Mouse (Mus musculus): Measurements from ENCODE around the gene Gstt4. TPM values are rescaled to one million over a fixed set of nuclear protein-coding genes. Genes with fewer than 3 reads are reported as not detected.
A peak's percentile ranks its signal among the peaks of the same experiment; 100 is the strongest.

Gstt4 gene
- polyA plus RNA-seq, 1 experiment from 2014 or later = not detected

- peak overlapping the region; percentile 74 for H3K9ac ChIP-seq (replicated peaks)
- peaks cover 53% of the 10 kb centered on the region for H3K4me1 ChIP-seq (ENCODE audit: insufficient read depth)
- H3K27ac ChIP-seq (ENCODE audit: low read depth) = peak overlapping the region; percentile 95
- WGBS (ENCODE audit: insufficient replicate concordance) = 7% methylated on average over 21 of the region's 21 CpGs
- DNase-seq (peak; percentile 45), ATAC-seq (no peak)
- peak overlapping the region; percentile 58 for H3K4me3 ChIP-seq (ENCODE audit: low read depth, low read length)
- H3K4me2 ChIP-seq (ENCODE audit: low read depth, low read length) = peak overlapping the region; percentile 89
- no peaks in the 10 kb centered on the region for H3K9me3 ChIP-seq (ENCODE audit: low read length)
- H3K36me3 ChIP-seq (replicated peaks; ENCODE audit: insufficient read depth, low read length) = no peaks in the 10 kb centered on the region
- TF ChIP-seq CTCF (IDR thresholded peaks at IDR 0.05; ENCODE audit: low read depth) = no peak
- no peak for TF ChIP-seq EP300 (IDR thresholded peaks at IDR 0.05; ENCODE audit: low read depth)
- H3K27me3 ChIP-seq (ENCODE audit: insufficient read depth, low read length) = no peaks in the 10 kb centered on the region
Measured at GRCm38 (mm10) chr10:75833456-75834080, 11.2 kb upstream of the Gstt4 start.

GRCm38 (mm10) chr10:75832272-75832895, 10.0 kb upstream of the Gstt4 start:
- Histone ChIP-seq H3K9me3 (ENCODE audit: low read length) (no peaks in the 10 kb centered on the region), H3K4me3 (ENCODE audit: low read depth, low read length) (no peak overlapping the region; the same call in 1 of the 2 replicates), H3K9ac (replicated peaks) (no peak overlapping the region), H3K27ac (ENCODE audit: low read depth) (no peak overlapping the region), H3K4me2 (ENCODE audit: low read depth, low read length) (peak overlapping the region; percentile 89), H3K4me1 (ENCODE audit: insufficient read depth) (peaks cover 49% of the 10 kb centered on the region), H3K36me3 (replicated peaks; ENCODE audit: insufficient read depth, low read length) (no peaks in the 10 kb centered on the region), H3K27me3 (ENCODE audit: insufficient read depth, low read length) (no peaks in the 10 kb centered on the region)
- DNase-seq = peak; percentile 84
- TF ChIP-seq CTCF (IDR thresholded peaks at IDR 0.05; ENCODE audit: low read depth) (peak; percentile 98), EP300 (IDR thresholded peaks at IDR 0.05; ENCODE audit: low read depth) (no peak)
- ATAC-seq = no peak
- 52% methylated on average over 13 of the region's 13 CpGs for WGBS (ENCODE audit: insufficient replicate concordance)

DNA sequence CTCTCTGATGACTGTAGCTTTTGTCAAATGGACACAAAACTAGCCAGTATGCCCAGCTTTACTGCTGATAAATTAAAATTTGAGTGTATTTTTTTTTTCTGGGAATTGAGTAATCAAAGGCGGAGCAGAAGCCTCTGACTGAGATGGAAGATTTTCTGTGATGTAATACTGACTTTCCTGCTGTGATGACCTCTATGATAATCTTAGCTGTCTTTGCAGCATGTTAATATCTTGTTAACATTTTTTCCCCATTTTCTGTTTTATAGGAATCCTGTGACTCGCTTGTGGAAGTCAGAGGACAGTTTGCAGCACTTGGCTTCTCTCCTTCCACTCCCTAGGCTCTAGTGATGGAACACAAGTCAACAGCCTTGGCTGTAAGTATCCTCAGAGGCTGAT, 7.9 kb upstream of the Gstt4 start:
- ATAC-seq = no peak

DNA sequence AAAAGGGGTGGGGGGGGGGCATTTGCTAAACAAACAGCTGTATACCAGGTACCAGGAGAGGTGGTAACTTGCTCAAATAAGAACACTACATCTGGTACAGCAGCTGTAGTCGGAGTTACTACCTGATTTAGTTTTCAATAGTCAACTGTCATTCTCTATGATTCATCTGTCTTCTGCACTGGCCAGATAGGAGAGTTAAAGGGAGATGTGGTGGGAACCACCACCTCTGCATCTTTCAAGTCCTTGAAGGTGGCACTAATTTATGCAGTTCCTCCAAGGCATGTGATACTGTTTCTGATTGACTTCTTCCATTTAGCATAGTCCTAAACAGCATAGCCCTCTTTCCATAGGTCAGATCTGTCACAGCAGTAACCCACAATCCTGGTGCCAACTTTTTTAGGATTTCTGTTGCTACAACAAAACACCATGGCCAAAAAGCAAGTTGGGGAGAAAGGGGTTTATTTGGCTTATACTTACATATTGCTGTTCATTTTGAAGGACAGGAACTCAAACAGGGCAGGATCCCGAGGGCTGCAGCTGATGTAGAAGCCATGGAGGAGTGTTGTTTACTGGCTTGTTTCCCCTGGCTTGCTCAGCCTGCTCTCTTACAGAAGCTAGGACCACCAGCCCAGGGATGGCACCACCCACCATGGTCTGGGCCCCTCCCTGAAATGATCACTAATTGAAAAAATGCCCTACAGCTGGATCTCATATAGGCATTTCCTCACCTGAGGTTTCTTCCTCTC, 7.4 kb upstream of the Gstt4 start:
- WGBS (ENCODE audit: insufficient replicate concordance) = 72% methylated on average over 2 of the region's 2 CpGs
- Histone ChIP-seq H3K27ac (ENCODE audit: low read depth) (no peak overlapping the region), H3K4me3 (ENCODE audit: low read depth, low read length) (no peak overlapping the region), H3K27me3 (ENCODE audit: insufficient read depth, low read length) (no peaks in the 10 kb centered on the region), H3K9ac (replicated peaks) (no peak overlapping the region), H3K9me3 (ENCODE audit: low read length) (no peaks in the 10 kb centered on the region), H3K36me3 (replicated peaks; ENCODE audit: insufficient read depth, low read length) (no peaks in the 10 kb centered on the region), H3K4me2 (ENCODE audit: low read depth, low read length) (no peak overlapping the region), H3K4me1 (ENCODE audit: insufficient read depth) (peaks cover 29% of the 10 kb centered on the region)
- DNase-seq (no peak), ATAC-seq (no peak)
- TF ChIP-seq EP300 (IDR thresholded peaks at IDR 0.05; ENCODE audit: low read depth) = no peak
- no peak for TF ChIP-seq CTCF (IDR thresholded peaks at IDR 0.05; ENCODE audit: low read depth)

More for the DNA sequence above, 7.9 kb upstream of the Gstt4 start:
- Histone ChIP-seq H3K27ac (ENCODE audit: low read depth) (no peak overlapping the region), H3K36me3 (replicated peaks; ENCODE audit: insufficient read depth, low read length) (no peaks in the 10 kb centered on the region), H3K4me1 (ENCODE audit: insufficient read depth) (peaks cover 34% of the 10 kb centered on the region), H3K4me2 (ENCODE audit: low read depth, low read length) (no peak overlapping the region), H3K27me3 (ENCODE audit: insufficient read depth, low read length) (no peaks in the 10 kb centered on the region), H3K4me3 (ENCODE audit: low read depth, low read length) (no peak overlapping the region), H3K9me3 (ENCODE audit: low read length) (no peaks in the 10 kb centered on the region), H3K9ac (replicated peaks) (no peak overlapping the region)
- no peak for DNase-seq
- WGBS (ENCODE audit: insufficient replicate concordance) = 68% methylated on average over 2 of the region's 2 CpGs
- TF ChIP-seq EP300 (IDR thresholded peaks at IDR 0.05; ENCODE audit: low read depth) (no peak), CTCF (IDR thresholded peaks at IDR 0.05; ENCODE audit: low read depth) (no peak)

DNA sequence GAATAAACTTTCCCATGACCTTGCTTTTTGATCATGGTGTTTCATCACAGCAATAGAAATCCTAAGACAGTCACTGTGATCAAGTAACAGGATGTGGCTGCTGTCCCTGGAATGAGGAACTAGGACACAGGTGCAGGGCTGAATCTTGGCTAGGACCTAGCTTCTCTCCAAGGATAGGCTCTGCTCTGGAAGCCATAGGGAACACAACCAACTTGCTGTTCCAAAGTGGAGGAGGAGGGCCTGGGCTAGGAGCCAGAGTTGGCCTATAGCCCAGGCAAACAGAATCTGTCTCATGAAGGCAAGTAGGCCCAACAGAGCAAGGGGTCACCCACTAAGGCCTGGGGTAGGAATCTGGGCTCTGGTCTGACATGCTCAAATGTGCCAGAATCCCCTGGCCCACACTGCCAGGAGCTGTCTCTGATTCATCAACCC, 6.2 kb upstream of the Gstt4 start:
- Histone ChIP-seq H3K4me2 (ENCODE audit: low read depth, low read length) (no peak overlapping the region), H3K27me3 (ENCODE audit: insufficient read depth, low read length) (no peaks in the 10 kb centered on the region), H3K9me3 (ENCODE audit: low read length) (no peaks in the 10 kb centered on the region), H3K4me1 (ENCODE audit: insufficient read depth) (peaks cover 19% of the 10 kb centered on the region), H3K9ac (replicated peaks) (no peak overlapping the region), H3K4me3 (ENCODE audit: low read depth, low read length) (no peak overlapping the region), H3K36me3 (replicated peaks; ENCODE audit: insufficient read depth, low read length) (no peaks in the 10 kb centered on the region), H3K27ac (ENCODE audit: low read depth) (peak overlapping the region; percentile 44)
- TF ChIP-seq CTCF (IDR thresholded peaks at IDR 0.05; ENCODE audit: low read depth) = no peak
- no peak for TF ChIP-seq EP300 (IDR thresholded peaks at IDR 0.05; ENCODE audit: low read depth)
- DNase-seq (peak; percentile 48), ATAC-seq (peak; percentile 52; the same call in 1 of the 2 replicates)

DNA sequence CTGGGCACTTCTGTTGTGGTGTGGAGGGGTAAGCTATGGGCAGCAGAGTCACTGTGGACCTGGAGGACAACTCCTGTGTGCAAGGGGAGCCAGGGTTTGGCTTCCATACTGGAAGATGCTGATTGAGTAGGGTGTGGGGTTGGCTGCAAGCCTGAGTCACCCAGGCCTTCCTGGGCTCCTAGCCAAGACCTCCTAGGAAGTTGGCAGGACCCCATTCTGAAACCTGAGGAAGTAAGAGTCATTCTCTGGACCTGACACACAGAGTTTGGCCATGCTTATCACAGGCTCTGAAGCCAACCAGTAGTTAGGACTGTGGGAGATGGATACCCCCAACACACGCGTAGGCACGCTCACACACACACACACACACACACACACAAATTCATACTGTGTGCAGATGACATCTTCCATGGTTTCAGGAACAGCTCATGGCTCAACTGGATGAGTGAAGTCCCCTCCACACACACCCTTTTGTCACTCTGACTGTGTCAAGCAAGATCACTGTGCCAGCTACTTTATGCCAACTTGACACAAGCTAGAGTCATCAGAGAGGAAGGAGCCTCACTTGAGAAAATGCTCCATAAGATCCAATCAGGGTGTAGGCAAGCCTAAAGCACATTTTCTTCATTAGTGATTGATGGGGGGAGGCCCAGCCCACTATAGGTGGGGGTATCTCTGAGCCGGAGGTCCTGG, 5.5 kb upstream of the Gstt4 start:
- H3K27ac ChIP-seq (ENCODE audit: low read depth) = peak overlapping the region; percentile 44; the same call in 1 of the 2 replicates
- 86% methylated on average over 4 of the region's 4 CpGs for WGBS (ENCODE audit: insufficient replicate concordance)
- no peak for TF ChIP-seq EP300 (IDR thresholded peaks at IDR 0.05; ENCODE audit: low read depth)
- no peak for TF ChIP-seq CTCF (IDR thresholded peaks at IDR 0.05; ENCODE audit: low read depth)
- H3K4me2 ChIP-seq (ENCODE audit: low read depth, low read length) = no peak overlapping the region
- ATAC-seq (no peak), DNase-seq (no peak)
- H3K27me3 ChIP-seq (ENCODE audit: insufficient read depth, low read length) = no peaks in the 10 kb centered on the region
- H3K36me3 ChIP-seq (replicated peaks; ENCODE audit: insufficient read depth, low read length) = no peaks in the 10 kb centered on the region
- no peaks in the 10 kb centered on the region for H3K9me3 ChIP-seq (ENCODE audit: low read length)
- H3K9ac ChIP-seq (replicated peaks) = no peak overlapping the region
- peaks cover 14% of the 10 kb centered on the region; the same call in 1 of the 2 replicates for H3K4me1 ChIP-seq (ENCODE audit: insufficient read depth)
- no peak overlapping the region for H3K4me3 ChIP-seq (ENCODE audit: low read depth, low read length)

Measured in liver, postnatal 0 days (tissue).